Mouse (Mus musculus): ENCODE measurements around the gene Cfap161. TPM values are rescaled to one million over a fixed set of nuclear protein-coding genes. Genes with fewer than 3 reads are reported as not detected.

The Cfap161 gene
- total RNA-seq, 2 experiments from 2014 or later: not detected

Other genes with a start within 250 kb of the Cfap161 start
- 0.07 TPM in 1 of 2 replicates, not detected in the other for gene Tmc3, start 210.0 kb downstream of the Cfap161 start, total RNA-seq (2015)
- gene Tmc3, start 210.0 kb downstream of the Cfap161 start, total RNA-seq (2017): 0.20 TPM in 1 of 2 replicates, not detected in the other
- gene Stard5, start 162.9 kb downstream of the Cfap161 start, total RNA-seq (2015): 14.5 and 16.4 TPM in 2 replicates
- gene Stard5, start 162.9 kb downstream of the Cfap161 start, total RNA-seq (2017): 15.0 and 17.3 TPM in 2 replicates
- 38.8 and 42.2 TPM in 2 replicates for gene Il16, start 49.2 kb downstream of the Cfap161 start, total RNA-seq (2015)
- gene Il16, start 49.2 kb downstream of the Cfap161 start, total RNA-seq (2017): 128 TPM in 2 replicates
- gene Tlnrd1, start 89.4 kb upstream of the Cfap161 start, total RNA-seq (2015): 13.8 and 14.3 TPM in 2 replicates
- 5.7 and 10.5 TPM in 2 replicates for gene Tlnrd1, start 89.4 kb upstream of the Cfap161 start, total RNA-seq (2017)
- gene Mesd, start 89.6 kb upstream of the Cfap161 start, total RNA-seq (2015): 16.9 and 18.4 TPM in 2 replicates
- gene Mesd, start 89.6 kb upstream of the Cfap161 start, total RNA-seq (2017): 24.3 and 25.8 TPM in 2 replicates